ENCODE assay signal across 19 mouse cellular contexts in the genomic region with DNA sequence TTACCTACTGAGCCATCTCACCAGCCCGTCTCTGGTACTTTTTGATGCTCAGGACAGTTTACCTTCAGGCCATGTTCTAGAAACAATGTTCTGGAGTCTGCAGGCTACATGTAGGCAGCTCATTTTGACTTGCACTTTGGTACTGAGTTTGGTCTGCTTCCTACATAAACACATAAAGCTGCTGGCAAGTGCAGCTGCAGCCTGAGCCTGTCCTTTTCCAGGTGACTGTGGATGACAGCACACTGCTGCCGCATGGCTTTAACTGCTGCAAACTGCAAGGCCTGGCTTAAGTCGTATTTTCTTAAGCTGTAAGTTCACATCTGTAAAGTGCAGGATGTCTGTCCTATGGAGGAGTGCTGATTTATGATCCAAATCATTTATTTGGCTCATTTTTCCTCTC. TPM values are rescaled to one million over a fixed set of nuclear protein-coding genes. Genes with fewer than 3 reads are reported as not detected.
DNase-seq lines count a peak whose midpoint lies in the region; ATAC-seq and TF ChIP-seq lines count a peak whose summit lies in the region.
"Had no signal": no experiment of that assay in that cellular context is flagged by ENCODE, and none has a peak within 500 bp of the region (broad histone marks: within the 10 kb centered on the region; RNA-seq: fewer than 3 reads in every experiment).

No protein-coding gene starts in this region.

- H3K4me1 ChIP-seq in kidney, adult 2 months (ENCODE audit: control insufficient read depth, insufficient read depth, low read length): peaks cover 12% of the 10 kb centered on the region
- H3K4me1 ChIP-seq in limb, embryonic 13.5 days: 0 out of 2 replicates have a peak, but pooled peaks cover 3% of the 10 kb centered on the region
- H3K4me1 ChIP-seq in limb, embryonic 10.5 days: no peaks in the 10 kb centered on the region; the same call in 1 of the 2 replicates
- peaks cover 9% of the 10 kb centered on the region; the same call in 1 of the 2 replicates for H3K4me1 ChIP-seq in stomach, embryonic 16.5 days (ENCODE audit: control insufficient read depth, insufficient read depth, low read length)

- no peak overlapping the region for H3K4me3 ChIP-seq in kidney, adult 2 months (ENCODE audit: insufficient read depth, low read depth, low read length)
- no peak overlapping the region for H3K4me3 ChIP-seq in limb, embryonic 13.5 days
- no peak overlapping the region for H3K4me3 ChIP-seq in limb, embryonic 10.5 days
- no peak overlapping the region for H3K4me3 ChIP-seq in stomach, embryonic 16.5 days (replicated peaks; ENCODE audit: low read length)
- H3K4me3 ChIP-seq: embryonic facial prominence, embryonic 13.5 days; forebrain, embryonic 13.5 days; heart, embryonic 12.5 days had no signal

- H3K9me3 ChIP-seq in limb, embryonic 13.5 days: no peaks in the 10 kb centered on the region
- H3K9me3 ChIP-seq in limb, embryonic 10.5 days (replicated peaks): no peaks in the 10 kb centered on the region
- H3K9me3 ChIP-seq in stomach, embryonic 16.5 days (replicated peaks; ENCODE audit: control insufficient read depth, low read length): no peaks in the 10 kb centered on the region
- H3K9me3 ChIP-seq: embryonic facial prominence, embryonic 13.5 days; forebrain, embryonic 13.5 days; heart, embryonic 12.5 days had no signal

- TF ChIP-seq POLR2A in kidney, adult 2 months (IDR thresholded peaks at IDR 0.05; ENCODE audit: low read depth, low read length): no peak

- no peaks in the 10 kb centered on the region for H3K36me3 ChIP-seq in kidney, adult 2 months (ENCODE audit: control insufficient read depth, insufficient read depth, low read length)
- H3K36me3 ChIP-seq in limb, embryonic 13.5 days: no peaks in the 10 kb centered on the region
- H3K36me3 ChIP-seq in limb, embryonic 10.5 days: no peaks in the 10 kb centered on the region; the same call in 1 of the 2 replicates
- H3K36me3 ChIP-seq in stomach, embryonic 16.5 days (ENCODE audit: control insufficient read depth, insufficient read depth, low read length): no peaks in the 10 kb centered on the region
- H3K36me3 ChIP-seq: embryonic facial prominence, embryonic 13.5 days; heart, embryonic 12.5 days had no signal

- no peak overlapping the region for H3K27ac ChIP-seq in kidney, adult 2 months (ENCODE audit: insufficient read depth, low read depth, low read length)
- H3K27ac ChIP-seq in limb, embryonic 13.5 days: peak overlapping the region; percentile 33; the same call in 1 of the 2 replicates
- H3K27ac ChIP-seq in limb, embryonic 10.5 days: no peak overlapping the region
- no peak overlapping the region for H3K27ac ChIP-seq in stomach, embryonic 16.5 days (ENCODE audit: low read length)
- H3K27ac ChIP-seq: embryonic facial prominence, embryonic 13.5 days; forebrain, embryonic 13.5 days had no signal

- ATAC-seq in limb, embryonic 13.5 days (ENCODE audit: low FRiP score, low read depth): no peak
- 0 out of 2 replicates have a peak, but pooled peaks have one; percentile 17 for ATAC-seq in stomach, embryonic 16.5 days (ENCODE audit: insufficient read depth, low FRiP score)
- ATAC-seq: activated CD4-positive, CD25-positive, alpha-beta regulatory T cell, adult 4 months; forebrain, embryonic 13.5 days; forebrain, postnatal 0 days; Patski had no signal

- H3K9ac ChIP-seq in limb, embryonic 13.5 days: no peak overlapping the region
- H3K9ac ChIP-seq in stomach, embryonic 16.5 days (ENCODE audit: low read length): no peak overlapping the region
- H3K9ac ChIP-seq: embryonic facial prominence, embryonic 13.5 days; forebrain, embryonic 13.5 days; forebrain, postnatal 0 days; heart, embryonic 12.5 days had no signal

- DNase-seq in kidney, adult 2 months: peak; percentile 19
- DNase-seq in kidney, adult 9 months: no peak
- no peak for DNase-seq in limb, embryonic 10.5 days (ENCODE audit: low spot score)
- DNase-seq in gonadal fat pad, adult 2 months (ENCODE audit: low read depth): peak; percentile 54
- no peak for DNase-seq in cerebellum, adult 9-10 months
- DNase-seq: adrenal gland, postnatal 14 days; cerebellum, adult 11-12 months; cerebellum, adult 9-11 months; cerebellum, postnatal 36 days; forebrain, postnatal 0 days; gastrocnemius, postnatal 14 days had no signal

- H3K27me3 ChIP-seq in kidney, adult 2 months (replicated peaks; ENCODE audit: control insufficient read depth, insufficient read depth, low read length): no peaks in the 10 kb centered on the region
- H3K27me3 ChIP-seq in limb, embryonic 13.5 days: no peaks in the 10 kb centered on the region
- H3K27me3 ChIP-seq in limb, embryonic 10.5 days (ENCODE audit: low read depth, poor library complexity, severe bottlenecking): no peaks in the 10 kb centered on the region
- no peaks in the 10 kb centered on the region for H3K27me3 ChIP-seq in stomach, embryonic 16.5 days (ENCODE audit: control insufficient read depth, insufficient read depth, low read length)
- H3K27me3 ChIP-seq: CH12.LX; embryonic facial prominence, embryonic 13.5 days; forebrain, embryonic 13.5 days; heart, embryonic 12.5 days; Patski had no signal

- peak; percentile 34; the same call in 1 of the 2 replicates for TF ChIP-seq CTCF in kidney, adult 2 months (conservative IDR thresholded peaks at IDR 0.05; ENCODE audit: insufficient read depth, insufficient read length, low read depth, low read length)

- H3K4me2 ChIP-seq in limb, embryonic 13.5 days (replicated peaks): no peak overlapping the region
- no peak overlapping the region for H3K4me2 ChIP-seq in stomach, embryonic 16.5 days (ENCODE audit: low read depth, low read length)
- H3K4me2 ChIP-seq: embryonic facial prominence, embryonic 13.5 days; forebrain, embryonic 13.5 days; heart, embryonic 12.5 days had no signal

- 62% methylated on average over 3 of the region's 3 CpGs for WGBS in kidney, adult 2 months
- WGBS in limb, embryonic 13.5 days: 44% methylated on average over 3 of the region's 3 CpGs
- 75% methylated on average over 3 of the region's 3 CpGs for whole genome bisulfite sequencing in limb, embryonic 10.5 days
- 63% methylated on average over 3 of the region's 3 CpGs for WGBS in stomach, embryonic 16.5 days

RNA-seq across cellular contexts. Expression of a gene that starts 44.3 kb away (rescaled TPM):
- polyA plus RNA-seq in kidney, adult 2 months (2012; rRNA removed): 30.5 and 38.6 TPM in 2 replicates
- 52.4 and 55.9 TPM in 2 replicates for polyA plus RNA-seq in limb, embryonic 13.5 days (2015; fragmentation: Nextera tagmentation; extraction: Ambion mirVana)
- 65.0 and 70.5 TPM in 2 replicates for polyA plus RNA-seq in limb, embryonic 10.5 days (2016; fragmentation: Nextera tagmentation; extraction: Ambion mirVana)
- 45.5 and 45.8 TPM in 2 replicates for polyA plus RNA-seq in gonadal fat pad, adult 2 months (2012; rRNA removed)
- polyA plus RNA-seq in stomach, embryonic 16.5 days (2015; fragmentation: Nextera tagmentation; extraction: Ambion mirVana): 30.4 and 32.2 TPM in 2 replicates

Comparison
In these comparisons a context has a peak if more than half of its experiments do, and no peak if none do; other contexts are left out.
1. DNase-seq: peak in kidney, adult 2 months (single experiment) and gonadal fat pad, adult 2 months (single experiment); none in kidney, adult 9 months (single experiment), limb, embryonic 10.5 days (single experiment) and cerebellum, adult 9-10 months (single experiment).